Mouse (Mus musculus) c-Kit-negative CD71-positive TER-119-positive erythroid progenitor cells, embryonic 14.5 days (primary cell): ENCODE results near the gene Adamtsl5.

ENCODE experiments used
- DNase-seq: peaks from one replicate; pipeline ENCODE4 v3.0.0-alpha.2; 2013; ENCODE audit warnings: low read depth, low spot score

Adamtsl5 gene

DNA sequence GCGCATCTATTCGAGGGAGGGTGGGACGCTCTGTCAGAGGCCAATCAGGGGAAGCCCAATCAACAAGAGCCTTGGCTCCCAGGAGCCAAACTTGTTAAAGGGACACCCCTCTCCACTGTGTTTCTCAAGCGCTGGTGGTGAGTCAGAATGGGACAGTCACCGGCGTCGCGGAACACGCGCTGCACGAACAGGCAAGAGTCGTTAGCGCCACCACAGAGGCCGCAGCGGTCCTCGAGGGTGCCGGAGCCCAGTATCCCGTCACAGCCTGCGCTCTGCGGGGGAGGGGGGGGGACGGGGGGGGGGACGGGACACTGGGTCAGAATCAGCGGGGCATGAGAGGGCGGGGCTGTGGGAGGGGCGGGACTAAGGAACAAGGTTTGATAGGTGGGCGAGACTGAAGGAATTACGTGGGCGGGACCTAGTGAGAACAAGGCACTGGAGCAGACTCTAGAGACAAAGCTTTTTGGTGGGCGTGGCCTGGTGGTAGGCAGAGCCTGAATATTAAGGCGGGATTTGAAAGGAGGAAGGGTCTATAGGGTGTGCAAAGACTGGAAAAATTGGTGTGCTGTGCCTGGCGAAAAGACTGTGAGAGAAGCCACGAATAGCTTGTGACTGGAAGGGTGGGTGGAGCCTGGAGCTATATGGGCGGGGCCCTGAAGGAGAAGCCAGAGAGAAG is 5.3 kb downstream of the Adamtsl5 start:
- peak; percentile 63 for DNase-seq

DNA sequence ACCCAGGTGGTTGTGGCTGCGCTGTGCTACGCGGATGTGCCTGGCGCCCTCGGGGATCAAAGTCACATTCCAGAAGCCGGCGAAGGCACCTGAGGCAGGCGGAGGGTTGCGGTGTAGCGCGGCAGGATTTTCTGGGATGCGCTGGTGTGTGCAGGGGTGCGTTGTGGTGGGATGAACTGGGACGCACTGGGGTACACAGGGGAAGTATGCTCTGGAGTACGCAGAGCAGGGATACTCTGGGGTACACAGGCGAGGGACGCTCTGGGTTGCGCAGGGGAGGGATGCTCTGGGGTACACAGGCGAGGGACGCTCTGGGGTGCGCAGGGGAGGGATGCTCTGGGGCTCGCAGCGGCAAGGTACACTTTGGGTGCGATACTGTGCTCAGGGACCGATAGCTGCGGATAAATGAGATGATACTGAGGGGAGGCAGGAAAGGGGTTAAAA is 5.9 kb downstream of the Adamtsl5 start:
- no peak for DNase-seq

DNA sequence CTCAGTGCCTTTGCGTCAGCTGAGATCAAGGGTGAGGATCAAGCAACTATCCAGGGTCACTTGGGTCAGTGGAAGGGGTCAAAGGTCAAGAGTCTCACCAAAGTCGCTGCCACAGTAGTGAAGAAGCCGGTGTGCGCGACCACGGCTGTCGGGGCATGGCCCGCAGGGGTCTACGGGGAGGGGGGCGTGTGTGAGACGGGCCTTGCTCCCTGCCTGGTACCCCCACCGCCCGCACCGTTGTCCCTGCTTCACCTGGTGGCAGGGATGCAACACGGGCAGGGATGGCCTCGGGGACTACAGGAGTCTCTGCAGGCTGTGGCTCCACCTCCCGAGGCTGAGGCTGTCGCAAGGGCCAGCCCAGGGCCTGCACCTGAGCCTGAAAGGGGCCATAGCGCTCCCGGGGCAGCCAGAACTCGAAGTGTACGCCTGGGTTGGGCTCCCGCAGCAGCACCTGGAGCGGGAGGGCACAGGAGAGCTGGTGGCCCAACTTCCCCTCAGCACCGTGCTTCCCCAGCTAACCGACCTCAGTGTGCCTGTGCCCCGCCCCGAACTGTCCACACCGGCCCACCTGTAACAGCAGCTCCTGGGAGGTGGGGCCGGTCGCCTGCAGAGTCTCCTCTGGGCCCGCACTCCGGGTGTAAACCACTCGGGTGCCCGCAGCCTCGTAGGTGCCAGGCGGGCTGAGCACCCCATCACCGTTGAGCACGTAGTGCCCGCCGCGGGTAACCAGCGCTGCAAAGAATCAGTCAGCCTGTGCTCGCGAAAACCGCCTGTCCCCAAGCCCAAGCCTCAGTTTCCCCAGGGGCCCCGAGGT is 6.5 kb downstream of the Adamtsl5 start:
- DNase-seq = no peak

DNA sequence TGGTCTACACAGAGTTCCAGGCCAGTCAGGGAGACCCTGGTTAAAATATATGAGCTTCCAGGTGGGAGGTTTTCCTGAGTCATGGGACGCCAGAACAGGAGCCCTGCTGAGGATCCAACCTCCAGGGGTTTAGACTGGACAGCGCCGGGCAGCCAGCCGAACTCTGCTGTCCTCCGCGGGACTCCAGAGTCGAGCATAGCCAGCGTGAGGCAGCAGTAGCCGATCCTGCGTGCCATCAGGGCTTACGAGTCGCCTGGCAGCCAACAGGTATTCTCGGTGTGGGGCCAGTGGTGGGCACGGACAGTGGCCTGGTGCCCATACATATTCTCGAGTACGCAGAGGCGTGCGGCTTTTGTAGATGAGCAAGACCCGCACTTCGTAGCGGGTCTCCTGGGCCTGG is 7.2 kb downstream of the Adamtsl5 start:
- DNase-seq = no peak

- DNase-seq = peak; percentile 86
These were observed 8.1 kb downstream of the Adamtsl5 start for GRCm38 (mm10) chr10:80339941-80340750.

DNA sequence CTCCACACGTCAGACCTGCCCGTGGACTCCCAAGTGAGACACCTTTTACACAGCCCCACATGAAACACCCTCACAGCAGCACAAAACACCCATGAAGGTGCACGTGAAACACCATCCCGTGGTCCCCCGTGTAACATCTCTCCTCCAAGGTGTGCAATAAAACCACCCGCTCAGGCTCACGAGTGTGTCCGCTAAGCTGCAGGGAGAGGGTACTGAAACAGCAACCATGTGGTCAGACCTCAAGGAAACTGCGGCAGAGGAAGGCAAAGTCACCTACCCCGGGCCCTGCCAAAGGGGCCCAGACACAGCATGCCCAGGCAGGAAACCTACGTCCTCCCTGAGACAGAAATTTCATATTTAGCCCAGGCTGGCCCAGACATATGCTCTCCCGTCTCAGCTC is 11.9 kb downstream of the Adamtsl5 start:
- no peak for DNase-seq

DNA sequence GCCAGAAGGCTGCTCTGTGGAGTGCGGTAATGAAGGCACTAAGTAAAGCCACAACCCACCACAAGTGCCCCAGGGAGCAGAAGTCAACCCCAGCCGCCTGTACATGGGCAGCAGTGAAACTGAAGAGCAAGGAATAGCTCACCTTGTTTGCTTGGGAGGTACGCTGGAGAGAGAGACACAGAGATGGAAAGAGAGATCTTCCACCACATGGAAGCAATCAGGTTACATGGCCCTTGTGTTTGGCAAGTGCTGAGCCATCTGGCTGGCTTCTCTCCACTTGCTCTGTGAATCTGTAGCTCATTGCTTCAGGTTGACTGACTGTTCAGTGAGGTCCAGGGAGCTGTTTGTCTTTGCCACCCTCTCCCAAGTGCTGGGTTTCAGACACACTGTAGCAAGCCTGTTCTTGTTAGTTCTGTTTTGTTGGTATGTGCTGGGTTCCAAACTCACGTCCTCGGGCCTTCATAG is 15.7 kb downstream of the Adamtsl5 start:
- DNase-seq = no peak

GRCm38 (mm10) chr10:80331636-80332524 is 16.3 kb downstream of the Adamtsl5 start:
- DNase-seq = peak; percentile 78

DNA sequence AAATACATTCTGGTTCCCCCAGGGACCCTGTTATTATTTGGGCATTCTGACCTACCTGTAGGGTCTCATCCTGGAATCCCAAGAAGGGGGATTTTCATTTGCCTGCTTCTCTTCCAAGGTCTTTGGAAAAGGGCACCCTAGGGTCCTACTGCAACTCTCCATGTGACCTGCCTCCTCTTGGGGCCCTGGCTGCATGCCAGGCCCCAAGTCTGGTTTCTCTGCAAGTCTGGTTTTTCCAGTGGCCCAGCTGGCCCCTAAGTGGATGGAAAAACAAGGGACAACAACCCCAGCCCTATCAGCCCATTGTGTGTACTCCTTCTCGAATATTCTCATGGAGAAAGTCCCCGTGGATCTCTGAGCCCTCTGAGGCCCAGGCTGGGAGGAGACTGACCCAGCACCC is 17.3 kb downstream of the Adamtsl5 start:
- DNase-seq = no peak

- DNase-seq = no peak
These were observed 18.1 kb downstream of the Adamtsl5 start for GRCm38 (mm10) chr10:80330084-80330483.

DNA sequence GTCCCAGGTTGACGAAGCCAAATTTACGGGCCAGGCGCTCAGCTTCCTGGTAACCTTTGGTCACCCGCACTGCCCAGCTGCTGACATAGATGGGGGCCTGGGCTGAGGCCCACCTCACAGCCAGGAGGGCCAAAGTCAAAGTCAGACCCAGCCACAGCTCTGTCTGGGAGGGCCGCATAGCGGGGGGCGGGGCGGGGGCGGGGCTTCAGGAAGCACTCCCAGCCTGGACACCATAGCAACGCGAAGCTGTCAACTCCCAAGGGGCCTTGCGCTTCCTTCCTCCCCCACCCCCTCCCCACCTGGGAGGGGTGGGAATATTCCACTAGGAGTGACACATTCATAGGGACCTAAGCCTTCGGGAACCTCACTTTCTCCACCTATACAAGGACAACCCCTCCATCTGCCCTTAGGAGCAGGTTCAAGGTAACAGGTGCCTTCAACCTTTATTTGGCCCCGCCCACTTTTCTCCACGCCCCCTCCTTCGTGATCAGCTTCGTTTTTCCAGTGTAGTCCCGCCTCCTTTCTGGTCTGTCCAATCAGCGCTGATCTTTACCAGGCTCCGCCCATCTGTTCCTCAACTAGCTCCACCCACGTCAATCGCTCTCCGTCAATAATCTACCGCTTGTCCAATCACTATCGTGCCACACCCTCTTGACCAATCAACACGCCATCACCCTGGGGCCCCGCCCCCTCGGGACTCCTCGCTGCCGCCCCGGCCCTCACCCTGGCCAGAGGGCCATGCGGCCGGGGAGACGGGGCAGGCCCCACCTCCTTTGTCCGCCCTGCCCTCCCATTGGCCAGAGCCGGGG is 18.7 kb downstream of the Adamtsl5 start, which contains the start of the genes Pcsk4 and Reep6:
Pcsk4 (minus strand) TSS at position 226 of the 809 bp plus-strand sequence.
Reep6 (plus strand) TSS at position 681 of the 809 bp plus-strand sequence.
- peak; percentile 93 for DNase-seq

DNA sequence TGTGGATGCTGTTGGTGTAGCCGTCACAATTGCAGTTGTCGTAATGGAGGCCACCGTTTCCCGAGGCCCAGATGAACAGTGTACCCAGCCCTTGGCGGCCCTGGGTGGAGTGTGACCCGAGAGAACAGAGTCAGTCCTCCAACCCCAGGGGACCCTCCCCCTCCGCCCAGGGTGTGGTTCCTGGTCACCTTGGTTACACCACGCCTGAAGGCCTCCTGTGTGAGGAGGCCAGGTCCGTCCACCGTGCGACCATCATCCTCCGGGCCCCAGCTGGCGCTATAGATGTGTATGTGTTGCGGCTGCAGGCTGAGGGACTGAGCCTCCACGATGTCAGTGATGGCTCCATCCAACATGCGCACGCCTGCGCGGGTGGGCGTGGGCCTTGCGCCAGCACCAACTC is 23.2 kb downstream of the Adamtsl5 start:
- no peak for DNase-seq

- no peak for DNase-seq
These were observed 23.8 kb downstream of the Adamtsl5 start for GRCm38 (mm10) chr10:80324120-80325037.

DNA sequence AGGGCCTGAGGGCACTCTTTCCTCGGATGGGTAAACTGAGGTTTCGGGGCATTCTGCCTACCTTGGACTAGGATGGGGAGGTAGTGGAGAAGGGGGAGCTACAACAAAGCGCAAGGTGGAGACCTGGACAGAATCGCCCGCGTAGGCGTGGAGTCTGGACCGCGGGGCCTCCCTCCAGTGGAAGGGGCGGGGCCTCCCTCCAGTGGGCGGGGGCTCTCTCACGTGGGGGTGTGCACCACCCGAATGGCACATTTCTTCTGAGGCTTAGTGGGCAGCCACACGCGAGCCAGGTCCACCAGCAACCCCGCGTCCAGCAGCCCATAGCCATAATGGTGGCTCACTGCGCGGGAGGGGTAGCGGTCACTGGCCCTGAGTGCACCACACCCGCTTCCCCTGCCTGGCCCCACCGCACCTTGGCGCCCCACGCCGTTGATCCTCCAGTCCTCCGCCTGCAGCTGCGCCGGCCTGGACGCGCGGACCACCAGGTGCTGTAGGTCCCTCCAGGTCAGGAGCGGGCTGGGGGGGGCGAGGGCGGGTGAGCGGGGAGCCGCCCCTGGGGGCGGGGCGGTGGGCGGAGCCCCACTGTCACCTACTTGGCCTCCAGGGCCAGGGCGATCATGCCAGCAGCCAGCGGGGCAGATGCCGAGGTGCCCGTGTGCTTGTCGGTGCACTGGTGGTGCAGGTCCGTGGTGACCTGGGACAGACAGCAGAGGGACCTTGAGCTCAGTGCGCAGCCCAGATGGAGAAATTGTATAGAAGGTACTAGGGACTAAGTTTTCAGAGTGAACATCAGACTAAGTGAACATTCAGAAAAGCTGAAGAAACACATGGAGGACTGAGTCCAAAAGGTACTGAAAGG is 24.7 kb downstream of the Adamtsl5 start:
- no peak for DNase-seq

GRCm38 (mm10) chr10:80322811-80323211 is 25.4 kb downstream of the Adamtsl5 start:
- no peak for DNase-seq

DNA sequence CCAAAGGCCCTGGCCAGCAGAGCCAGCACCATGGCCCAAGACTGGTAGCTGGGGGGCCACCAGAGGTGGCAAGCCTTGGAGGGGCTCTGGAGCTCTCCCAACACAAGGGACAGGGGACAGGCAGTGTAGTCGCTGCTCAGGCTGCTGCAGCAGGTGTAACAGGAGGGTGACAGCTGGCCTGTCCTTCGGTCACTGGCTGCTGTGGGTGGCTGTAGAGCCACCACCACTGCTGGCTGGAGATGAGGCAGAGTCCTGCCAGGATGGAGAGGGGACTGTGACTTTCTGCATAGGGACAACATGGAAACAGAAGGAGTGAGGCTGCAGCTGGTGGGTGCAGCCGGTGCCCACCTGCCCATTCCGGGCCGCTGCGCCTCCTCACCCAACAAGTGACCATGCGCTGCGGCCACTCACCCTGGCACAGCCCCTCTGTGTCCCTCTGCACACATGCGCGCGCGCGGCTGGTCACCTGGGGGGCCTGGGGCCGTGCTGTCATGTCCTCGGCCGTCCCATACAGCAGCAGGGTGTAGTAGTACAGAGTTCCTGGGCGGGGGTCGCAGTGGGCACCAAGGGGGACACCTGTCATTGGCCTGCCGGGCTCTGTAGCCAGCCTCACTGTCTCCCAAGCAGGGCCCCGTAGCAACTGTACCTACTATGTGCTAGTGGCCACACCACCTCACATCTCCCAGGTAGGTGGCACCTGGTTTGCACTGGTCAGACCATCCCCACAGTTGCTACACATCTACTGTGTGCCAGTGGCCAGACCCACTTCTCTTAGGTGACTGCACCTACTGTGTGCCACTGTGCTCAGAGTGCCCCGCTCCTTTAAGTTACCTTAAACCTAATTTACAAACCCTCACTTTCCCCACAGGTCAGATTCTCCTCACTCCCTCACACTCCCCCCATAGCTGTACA is 26.3 kb downstream of the Adamtsl5 start:
- DNase-seq = no peak
